Mouse (Mus musculus): ENCODE measurements around the gene Gpr61. TPM values are rescaled to one million over a fixed set of nuclear protein-coding genes. Genes with fewer than 3 reads are reported as not detected.

Gene Gpr61
- total and polyA plus RNA-seq, 3 experiments: 0.27 TPM; not detected in 2

DNA sequence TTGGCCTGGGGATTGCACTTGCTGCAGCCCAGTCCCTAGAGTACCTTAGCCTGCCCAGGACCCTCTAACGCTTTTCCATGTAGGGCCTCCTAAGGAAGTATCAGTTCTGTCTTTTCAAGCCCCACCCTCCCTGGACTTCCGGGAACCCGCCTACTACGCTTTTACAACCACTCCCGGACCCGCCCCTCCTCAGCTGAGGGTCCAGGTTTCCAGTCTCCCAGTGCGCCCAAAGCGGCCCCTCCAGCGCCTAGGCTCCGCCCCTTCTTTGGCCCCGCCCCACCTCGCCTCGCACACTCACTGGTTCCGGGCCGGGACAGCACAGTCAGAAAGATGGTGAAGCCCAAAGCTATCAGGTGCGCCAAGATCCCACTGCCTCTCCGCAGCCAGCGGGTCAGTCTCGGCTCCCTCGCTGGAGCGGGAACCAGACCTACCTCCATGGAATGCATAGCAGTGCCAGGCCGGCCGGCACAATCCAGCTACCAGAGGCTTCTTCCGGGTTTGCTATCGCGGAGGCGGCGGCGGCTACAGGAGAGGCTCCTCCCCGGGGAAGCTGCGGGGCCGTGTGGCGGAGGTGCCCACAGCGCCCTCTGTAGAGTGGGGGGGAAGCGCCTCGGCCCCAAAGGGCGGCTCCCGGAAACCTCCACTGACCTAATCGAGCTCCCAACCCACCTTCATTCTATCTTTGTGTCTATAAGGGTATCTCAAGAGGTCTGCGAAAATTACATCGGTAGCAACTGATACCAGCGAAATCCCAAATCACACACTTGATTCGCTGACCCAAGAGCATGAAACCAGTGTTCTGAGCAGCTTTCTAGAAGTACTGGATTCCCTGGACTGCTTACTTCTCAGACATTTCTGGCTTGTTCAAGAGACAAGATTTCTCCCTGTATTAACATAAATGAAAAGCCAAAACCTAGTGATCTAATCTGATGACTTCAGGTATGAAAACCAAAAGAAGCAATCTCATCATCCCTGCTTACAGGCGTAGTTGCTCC lies 45.9 kb upstream of the Gpr61 start, which contains the start of gene Cyb561d1:
Gene Cyb561d1, minus strand, starts transcription at position 884 of the 995 bp plus-strand sequence.
- Histone ChIP-seq H3K27me3 (replicated peaks) (no peaks in the 10 kb centered on the region), H3K36me3 (replicated peaks in 1 of 2; ENCODE audit: control insufficient read depth in 1 of 2, insufficient read depth in 1 of 2, low read length in 1 of 2) (peaks cover 19 to 76% of the 10 kb centered on the region in 2 experiments), H3K4me1 (ENCODE audit: control insufficient read depth in 1 of 2, insufficient read depth in 2 of 2) (peaks cover 9 to 35% of the 10 kb centered on the region in 2 experiments), H3K9ac (ENCODE audit: insufficient read depth, low read depth) (peak within 1 kb of the TSS; percentile 74), H3K27ac (ENCODE audit: insufficient read depth, low read depth) (peak within 1 kb of the TSS; percentile 74), H3K4me3 (replicated peaks in 1 of 3; ENCODE audit: low read depth in 2 of 3, low read length in 2 of 3, poor library complexity in 1 of 3) (peak within 1 kb of the TSS; percentile 72 to 84 (median 73)), H3K4me2 (ENCODE audit: insufficient read depth, low read depth, poor library complexity, severe bottlenecking) (peak within 1 kb of the TSS; percentile 70), H3K9me3 (replicated peaks; ENCODE audit: low read length) (no peaks in the 10 kb centered on the region), H3K79me2 (replicated peaks; ENCODE audit: control insufficient read depth, extremely low read depth, insufficient read depth, poor library complexity, severe bottlenecking) (no peaks in the 10 kb centered on the region; the same call in 1 of the 2 replicates)
- DNase-seq (ENCODE audit: extremely low read depth): peak; percentile 96
- dilution Hi-C loops (cut with MboI; ENCODE audit: extremely low pct_ligation_motif_present, extremely low pct_unique_long_range_greater_than_20kb, low sequenced_read_pairs): no loop called here
- in situ Hi-C loops (cut with MboI; ENCODE audit: low pct_ligation_motif_present, low pct_unique_long_range_greater_than_20kb, low sequenced_read_pairs): no loop called here
- TF ChIP-seq POLR2AphosphoS2 (IDR thresholded peaks at IDR 0.05; ENCODE audit: low read depth, low read length) (peak; percentile 69; the same call in 1 of the 2 replicates), SIN3A (IDR thresholded peaks at IDR 0.05; ENCODE audit: low read length) (peak; percentile 46), SMC3 (IDR thresholded peaks at IDR 0.05; ENCODE audit: low read depth, low read length) (peak; percentile 30), ZKSCAN1 (IDR thresholded peaks at IDR 0.05; ENCODE audit: borderline replicate concordance, low read depth, low read length) (no peak), CHD2 (IDR thresholded peaks at IDR 0.05; ENCODE audit: low read length) (no peak), TBP (conservative IDR thresholded peaks at IDR 0.05; ENCODE audit: low read depth, low read length) (0 out of 2 replicates have a peak, but pooled peaks have one; percentile 19), GABPA (IDR thresholded peaks at IDR 0.05; ENCODE audit: insufficient replicate concordance, low read depth, low read length) (no peak), ZMIZ1 (IDR thresholded peaks at IDR 0.05; ENCODE audit: low read depth, low read length) (no peak; the same call in 1 of the 2 replicates), ZNF384 (IDR thresholded peaks at IDR 0.05; ENCODE audit: low read depth, low read length) (no peak), MEF2A (IDR thresholded peaks at IDR 0.05; ENCODE audit: borderline replicate concordance, low read depth, low read length) (peak; percentile 41; the same call in 1 of the 2 replicates), TCF12 (IDR thresholded peaks at IDR 0.05; ENCODE audit: low read depth, low read length) (peak; percentile 68), POLR2A (IDR thresholded peaks at IDR 0.05; ENCODE audit: low read depth, low read length) (peak; percentile 88), MAX (IDR thresholded peaks at IDR 0.05; ENCODE audit: low read length) (peak; percentile 40; the same call in 1 of the 2 replicates), MAFK (IDR thresholded peaks at IDR 0.05; ENCODE audit: insufficient replicate concordance, low read length) (no peak; the same call in 1 of the 2 replicates), JUN (IDR thresholded peaks at IDR 0.05; ENCODE audit: insufficient read depth, low read depth, low read length) (no peak), E2F4 (IDR thresholded peaks at IDR 0.05; ENCODE audit: insufficient replicate concordance, low read depth, low read length) (peak; percentile 15; the same call in 1 of the 2 replicates), USF1 (IDR thresholded peaks at IDR 0.05; ENCODE audit: low read depth, low read length) (no peak), EP300 (IDR thresholded peaks at IDR 0.05; ENCODE audit: low read length) (peak; percentile 89), KAT2A (IDR thresholded peaks at IDR 0.05; ENCODE audit: insufficient replicate concordance, low read length) (0 out of 2 replicates have a peak, but pooled peaks have one; percentile 36), NRF1 (IDR thresholded peaks at IDR 0.05; ENCODE audit: low read depth, low read length) (peak; percentile 31; the same call in 1 of the 2 replicates), CTCF (conservative IDR thresholded peaks at IDR 0.05 in 1 of 2, IDR thresholded peaks at IDR 0.05 in 1 of 2; ENCODE audit: low read depth in 2 of 2, low read length in 2 of 2) (peak; percentile 8 to 75; a peak in 2 of 4 replicates), MAZ (IDR thresholded peaks at IDR 0.05; ENCODE audit: low read depth, low read length) (peak; percentile 60; the same call in 1 of the 2 replicates), HCFC1 (IDR thresholded peaks at IDR 0.05; ENCODE audit: low read depth, low read length) (peak; percentile 58; the same call in 1 of the 2 replicates), MXI1 (IDR thresholded peaks at IDR 0.05; ENCODE audit: low read depth, low read length) (no peak; the same call in none of the 2 replicates), USF2 (conservative IDR thresholded peaks at IDR 0.05; ENCODE audit: low read depth, low read length) (no peak), RCOR1 (conservative IDR thresholded peaks at IDR 0.05; ENCODE audit: low read depth, low read length) (0 out of 2 replicates have a peak, but pooled peaks have one; percentile 57), BHLHE40 (IDR thresholded peaks at IDR 0.05; ENCODE audit: low read depth, low read length) (peak; percentile 7; the same call in 1 of the 2 replicates), NELFE (IDR thresholded peaks at IDR 0.05; ENCODE audit: low read depth, low read length) (no peak; the same call in 1 of the 2 replicates), ZC3H11A (IDR thresholded peaks at IDR 0.05; ENCODE audit: low read depth, low read length) (no peak), UBTF (IDR thresholded peaks at IDR 0.05; ENCODE audit: low read depth, low read length) (no peak), CHD1 (IDR thresholded peaks at IDR 0.05; ENCODE audit: low read depth, low read length) (no peak), JUND (conservative IDR thresholded peaks at IDR 0.05; ENCODE audit: low read depth, low read length) (no peak), ELF1 (IDR thresholded peaks at IDR 0.05; ENCODE audit: low read depth, low read length) (peak; percentile 96), PAX5 (IDR thresholded peaks at IDR 0.05; ENCODE audit: low read length) (no peak), ETS1 (conservative IDR thresholded peaks at IDR 0.05; ENCODE audit: low read depth, low read length) (peak; percentile 67; the same call in 1 of the 2 replicates), RAD21 (IDR thresholded peaks at IDR 0.05; ENCODE audit: low read depth, low read length) (no peak; the same call in 1 of the 2 replicates)

All from CH12.LX (cell line).